Mouse (Mus musculus): ENCODE measurements around the gene Tmem145. TPM values are rescaled to one million over a fixed set of nuclear protein-coding genes. Genes with fewer than 3 reads are reported as not detected.

Gene Tmem145
- polyA plus RNA-seq, 1 experiment: not detected

DNA sequence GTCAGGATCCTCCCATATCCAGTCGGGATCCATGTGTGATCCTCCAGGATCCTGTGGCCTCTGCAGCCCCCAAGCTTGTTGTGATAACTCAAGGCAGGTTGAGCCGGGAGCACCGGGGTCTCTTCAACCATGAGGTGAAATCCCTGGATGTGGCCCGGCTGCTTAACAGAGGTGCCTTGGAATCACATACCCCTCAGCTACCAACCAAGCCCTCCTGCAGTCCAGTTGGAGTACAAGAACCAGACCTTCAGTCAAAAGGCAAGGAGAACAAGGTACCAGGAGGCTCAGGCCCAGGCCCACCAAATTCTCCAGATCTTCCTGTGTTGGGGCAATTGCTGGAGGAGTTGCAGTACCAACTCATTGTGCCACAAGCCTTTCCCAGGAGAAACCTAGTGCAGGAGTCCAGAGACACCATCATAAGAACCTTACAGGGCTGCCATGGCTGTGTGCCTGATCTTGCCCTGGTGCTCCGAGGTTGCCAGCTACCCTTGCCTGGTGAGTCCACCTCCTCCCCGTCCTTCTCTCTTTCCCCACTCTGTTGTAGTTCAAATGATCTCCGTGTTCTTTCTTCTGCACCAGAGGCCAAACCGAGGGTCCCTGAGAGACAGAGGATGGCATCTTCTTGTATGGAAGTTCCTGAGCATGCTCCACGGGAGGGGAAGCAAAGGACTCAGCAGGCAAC is 2.8 kb upstream of the Tmem145 start:
- H3K4me3 ChIP-seq (replicated peaks; ENCODE audit: control insufficient read depth, low read depth, low read length): no peak overlapping the region
- H3K27ac ChIP-seq (ENCODE audit: control insufficient read depth, insufficient read depth, low read depth, low read length, poor library complexity): no peak overlapping the region
- H3K4me1 ChIP-seq (ENCODE audit: control insufficient read depth, insufficient read depth, low read length): no peaks in the 10 kb centered on the region
- 63% methylated on average over 9 of the region's 9 CpGs for WGBS
- no peak for TF ChIP-seq POLR2A (IDR thresholded peaks at IDR 0.05; ENCODE audit: borderline replicate concordance, control insufficient read depth, low read depth, low read length)
- TF ChIP-seq CTCF (IDR thresholded peaks at IDR 0.05; ENCODE audit: control insufficient read depth, insufficient read depth, low read length): no peak

DNA sequence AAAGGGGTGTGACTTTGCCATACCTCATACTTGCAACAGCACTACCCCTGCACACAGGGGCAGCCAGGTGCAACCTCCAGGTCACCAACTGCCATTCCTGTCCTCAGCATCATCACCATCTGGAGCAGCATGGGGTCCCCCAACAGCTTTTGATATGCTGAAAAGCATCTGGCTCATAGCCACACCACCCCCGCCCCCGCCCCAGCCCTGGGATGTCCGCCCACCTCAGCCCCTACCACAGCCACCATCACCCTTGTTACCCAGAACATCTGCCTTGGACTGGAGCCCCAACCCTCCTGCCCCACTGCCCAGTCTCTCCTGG is 2.3 kb upstream of the Tmem145 start:
- Histone ChIP-seq H3K4me3 (replicated peaks; ENCODE audit: control insufficient read depth, low read depth, low read length) (no peak overlapping the region), H3K27ac (ENCODE audit: control insufficient read depth, insufficient read depth, low read depth, low read length, poor library complexity) (no peak overlapping the region), H3K4me1 (ENCODE audit: control insufficient read depth, insufficient read depth, low read length) (no peaks in the 10 kb centered on the region)
- 78% methylated on average over 3 of the region's 3 CpGs for WGBS
- no peak for TF ChIP-seq POLR2A (IDR thresholded peaks at IDR 0.05; ENCODE audit: borderline replicate concordance, control insufficient read depth, low read depth, low read length)
- TF ChIP-seq CTCF (IDR thresholded peaks at IDR 0.05; ENCODE audit: control insufficient read depth, insufficient read depth, low read length): no peak

DNA sequence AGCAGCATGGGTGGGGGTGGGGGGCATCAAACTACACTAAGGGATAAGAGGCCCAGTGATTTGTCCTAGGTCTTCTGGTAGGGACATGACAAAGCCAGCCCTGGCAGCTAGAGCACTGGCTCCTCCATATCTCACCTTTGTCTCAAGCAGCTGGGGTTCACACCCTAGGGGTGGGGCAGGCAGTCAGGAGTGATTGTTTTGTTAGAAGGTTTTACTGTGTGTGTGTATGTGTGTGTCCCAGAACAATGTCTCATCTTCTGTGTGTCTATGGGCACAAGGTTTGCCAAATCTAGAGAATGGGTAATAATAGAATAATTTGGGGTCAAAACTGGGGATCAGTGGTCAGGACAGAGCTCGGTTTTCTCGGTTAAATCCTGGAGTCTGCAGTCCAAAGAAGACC is 425 bp upstream of the Tmem145 start:
- WGBS: 0% methylated on average over 2 of the region's 2 CpGs
- H3K27ac ChIP-seq (ENCODE audit: control insufficient read depth, insufficient read depth, low read depth, low read length, poor library complexity): no peak overlapping the region
- no peak for TF ChIP-seq CTCF (IDR thresholded peaks at IDR 0.05; ENCODE audit: control insufficient read depth, insufficient read depth, low read length)
- TF ChIP-seq POLR2A (IDR thresholded peaks at IDR 0.05; ENCODE audit: borderline replicate concordance, control insufficient read depth, low read depth, low read length): no peak
- no peak overlapping the region for H3K4me3 ChIP-seq (replicated peaks; ENCODE audit: control insufficient read depth, low read depth, low read length)
- no peaks in the 10 kb centered on the region for H3K4me1 ChIP-seq (ENCODE audit: control insufficient read depth, insufficient read depth, low read length)

DNA sequence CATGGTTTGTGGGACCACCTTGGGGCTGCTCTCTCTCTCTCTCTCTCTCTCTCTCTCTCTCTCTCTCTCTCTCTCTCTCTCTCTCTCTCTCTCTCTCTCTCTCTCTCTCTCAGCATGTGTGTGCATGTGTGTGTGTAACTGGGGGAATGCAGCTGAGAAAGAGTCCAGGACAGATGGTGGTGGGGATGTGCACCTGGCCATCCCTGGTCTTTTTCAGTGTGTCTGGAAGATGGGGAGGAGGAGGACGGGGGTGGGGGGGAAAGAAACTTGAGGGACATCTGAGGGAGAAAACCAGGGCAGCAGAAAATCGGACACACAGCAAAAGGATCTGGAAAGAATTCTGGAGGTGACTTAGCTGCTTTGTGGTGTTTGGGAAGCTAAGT is 699 bp downstream of the Tmem145 start:
- WGBS: 45% methylated on average over 2 of the region's 2 CpGs
- Histone ChIP-seq H3K4me3 (replicated peaks; ENCODE audit: control insufficient read depth, low read depth, low read length) (no peak overlapping the region), H3K27ac (ENCODE audit: control insufficient read depth, insufficient read depth, low read depth, low read length, poor library complexity) (no peak overlapping the region), H3K4me1 (ENCODE audit: control insufficient read depth, insufficient read depth, low read length) (no peaks in the 10 kb centered on the region)
- no peak for TF ChIP-seq CTCF (IDR thresholded peaks at IDR 0.05; ENCODE audit: control insufficient read depth, insufficient read depth, low read length)
- TF ChIP-seq POLR2A (IDR thresholded peaks at IDR 0.05; ENCODE audit: borderline replicate concordance, control insufficient read depth, low read depth, low read length): no peak

DNA sequence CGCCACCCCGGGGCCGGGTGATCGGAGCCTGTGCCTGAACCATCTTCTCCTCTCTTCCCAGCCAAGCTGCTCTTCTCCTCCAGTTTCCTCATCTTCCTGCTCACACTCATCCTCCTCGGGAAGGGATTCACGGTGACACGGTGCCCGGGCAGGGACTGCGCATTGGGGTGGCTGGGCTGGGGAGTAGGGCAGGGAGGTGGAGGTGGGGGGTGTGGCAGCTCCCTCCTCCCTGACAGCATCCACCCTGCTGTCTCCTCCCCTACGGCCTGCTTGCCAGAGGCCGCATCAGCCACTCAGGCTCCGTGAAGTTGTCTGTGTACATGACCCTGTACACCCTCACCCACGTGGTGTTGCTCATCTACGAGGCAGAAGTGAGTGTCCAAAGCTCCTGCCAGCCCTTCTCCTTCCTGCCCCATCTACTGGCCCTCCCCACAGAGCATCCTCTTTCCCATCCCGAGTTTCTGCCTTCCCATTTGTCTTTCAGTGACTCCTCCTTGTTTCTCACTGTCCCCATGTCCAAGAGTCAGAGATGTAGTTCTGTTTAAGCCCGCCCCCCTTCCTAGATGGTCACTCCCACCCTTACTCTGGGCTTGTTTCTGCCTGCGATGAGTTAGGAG is 2.9 kb downstream of the Tmem145 start:
- 58% methylated on average over 17 of the region's 17 CpGs for WGBS
- Histone ChIP-seq H3K27ac (ENCODE audit: control insufficient read depth, insufficient read depth, low read depth, low read length, poor library complexity) (no peak overlapping the region), H3K4me1 (ENCODE audit: control insufficient read depth, insufficient read depth, low read length) (no peaks in the 10 kb centered on the region), H3K4me3 (replicated peaks; ENCODE audit: control insufficient read depth, low read depth, low read length) (no peak overlapping the region)
- TF ChIP-seq POLR2A (IDR thresholded peaks at IDR 0.05; ENCODE audit: borderline replicate concordance, control insufficient read depth, low read depth, low read length): no peak
- TF ChIP-seq CTCF (IDR thresholded peaks at IDR 0.05; ENCODE audit: control insufficient read depth, insufficient read depth, low read length): no peak

DNA sequence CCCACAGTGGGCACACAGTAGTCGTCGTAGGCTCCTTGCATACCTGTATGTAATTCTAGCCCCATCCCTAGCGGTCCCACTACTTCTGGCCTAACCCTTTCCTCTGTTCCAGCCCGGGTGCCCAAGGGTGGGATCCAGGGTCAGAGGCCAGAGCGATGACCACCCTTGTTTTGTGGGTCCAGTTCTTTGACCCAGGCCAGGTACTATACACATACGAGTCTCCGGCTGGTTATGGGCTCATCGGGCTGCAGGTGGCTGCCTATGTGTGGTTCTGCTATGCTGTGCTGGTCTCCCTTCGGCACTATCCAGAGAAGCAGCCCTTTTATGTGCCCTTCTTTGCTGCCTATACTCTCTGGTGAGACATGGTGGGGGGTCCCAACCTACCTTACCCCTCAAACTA is 3.5 kb downstream of the Tmem145 start:
- 83% methylated on average over 9 of the region's 9 CpGs for WGBS
- TF ChIP-seq POLR2A (IDR thresholded peaks at IDR 0.05; ENCODE audit: borderline replicate concordance, control insufficient read depth, low read depth, low read length) (no peak), CTCF (IDR thresholded peaks at IDR 0.05; ENCODE audit: control insufficient read depth, insufficient read depth, low read length) (no peak)
- Histone ChIP-seq H3K4me1 (ENCODE audit: control insufficient read depth, insufficient read depth, low read length) (no peaks in the 10 kb centered on the region), H3K27ac (ENCODE audit: control insufficient read depth, insufficient read depth, low read depth, low read length, poor library complexity) (no peak overlapping the region), H3K4me3 (replicated peaks; ENCODE audit: control insufficient read depth, low read depth, low read length) (no peak overlapping the region)

DNA sequence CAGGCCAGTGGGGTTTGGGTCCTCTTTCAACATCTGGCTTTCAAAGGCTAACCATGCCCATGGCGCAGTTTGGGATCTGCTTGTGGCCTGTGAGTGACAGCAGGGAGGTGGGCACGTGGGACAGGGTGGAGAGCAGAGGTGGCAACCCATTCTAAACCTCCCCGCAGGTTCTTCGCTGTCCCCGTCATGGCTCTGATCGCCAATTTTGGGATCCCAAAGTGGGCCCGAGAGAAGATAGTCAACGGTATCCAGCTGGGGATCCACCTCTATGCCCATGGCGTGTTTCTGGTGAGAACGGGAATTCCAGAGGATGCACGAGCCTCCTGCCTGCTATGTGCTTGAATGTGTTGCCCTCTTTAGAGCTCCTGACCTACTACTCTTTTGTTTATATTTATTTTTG is 5.3 kb downstream of the Tmem145 start:
- H3K27ac ChIP-seq (ENCODE audit: control insufficient read depth, insufficient read depth, low read depth, low read length, poor library complexity): no peak overlapping the region
- 76% methylated on average over 11 of the region's 11 CpGs for WGBS
- no peak overlapping the region for H3K4me3 ChIP-seq (replicated peaks; ENCODE audit: control insufficient read depth, low read depth, low read length)
- TF ChIP-seq POLR2A (IDR thresholded peaks at IDR 0.05; ENCODE audit: borderline replicate concordance, control insufficient read depth, low read depth, low read length): no peak
- TF ChIP-seq CTCF (IDR thresholded peaks at IDR 0.05; ENCODE audit: control insufficient read depth, insufficient read depth, low read length): no peak
- H3K4me1 ChIP-seq (ENCODE audit: control insufficient read depth, insufficient read depth, low read length): no peaks in the 10 kb centered on the region

DNA sequence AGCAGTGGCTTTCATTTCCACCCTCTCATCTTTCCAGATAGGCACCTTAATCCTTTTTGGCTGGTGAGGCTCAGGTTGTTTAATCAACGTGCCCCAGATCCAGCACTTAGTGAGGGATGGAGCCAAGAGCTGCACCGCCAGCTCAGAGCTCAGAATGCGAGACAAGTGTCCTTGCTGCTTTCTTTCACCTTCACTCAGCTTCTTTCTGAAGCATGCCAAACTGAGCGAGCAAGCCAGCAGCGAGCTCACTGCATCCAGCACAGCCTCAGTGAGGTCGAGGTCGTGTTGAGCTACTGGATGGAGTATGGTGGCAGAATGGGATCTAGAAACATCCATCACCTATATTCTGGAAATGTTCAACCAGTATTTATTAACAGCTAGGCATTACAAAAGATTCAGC is 7.4 kb downstream of the Tmem145 start:
- no peak overlapping the region for H3K4me3 ChIP-seq (replicated peaks; ENCODE audit: control insufficient read depth, low read depth, low read length)
- no peak for TF ChIP-seq POLR2A (IDR thresholded peaks at IDR 0.05; ENCODE audit: borderline replicate concordance, control insufficient read depth, low read depth, low read length)
- TF ChIP-seq CTCF (IDR thresholded peaks at IDR 0.05; ENCODE audit: control insufficient read depth, insufficient read depth, low read length): no peak
- no peak overlapping the region for H3K27ac ChIP-seq (ENCODE audit: control insufficient read depth, insufficient read depth, low read depth, low read length, poor library complexity)
- H3K4me1 ChIP-seq (ENCODE audit: control insufficient read depth, insufficient read depth, low read length): no peaks in the 10 kb centered on the region; the same call in 1 of the 2 replicates
- 48% methylated on average over 7 of the region's 7 CpGs for WGBS
